Mouse (Mus musculus) lung, adult 2 months (tissue): ENCODE measurements around the gene Abhd2. TPM values are rescaled to one million over a fixed set of nuclear protein-coding genes. Genes with fewer than 3 reads are reported as not detected.
A peak's percentile ranks its signal among the peaks of the same experiment; 100 is the strongest.

Experiments
- DNase-seq: peaks from one replicate; pipeline ENCODE4 v3.0.0; 2022
- H3K4me1 ChIP-seq: fragments of 200-500 bp; 2 replicates; pipeline ENCODE4 v1.6.1; 2011; ENCODE audit warnings: low read length; ENCODE audit not compliant: control insufficient read depth, insufficient read depth
- H3K4me3 ChIP-seq: fragments of 200-500 bp; replicated peaks from 2 replicates; pipeline ENCODE3; 2011; ENCODE audit warnings: low read depth, mild to moderate bottlenecking, control low read depth, low read length; ENCODE audit errors: extremely low read depth
- CTCF ChIP-seq: fragments of 200-500 bp; IDR thresholded peaks from 2 replicates; pipeline ENCODE4 v1.5.1; 2011; ENCODE audit warnings: mild to moderate bottlenecking, low read length, control low read depth; ENCODE audit not compliant: insufficient read depth
- POLR2A ChIP-seq: fragments of 200-500 bp; IDR thresholded peaks from 2 replicates; pipeline ENCODE4 v1.6.1; 2011; ENCODE audit warnings: low read depth, mild to moderate bottlenecking, control low read depth, low read length, borderline replicate concordance; ENCODE audit errors: extremely low read depth
- WGBS: fragments of 180-500 bp; shearing (Covaris S2); methylation state at CpG from one replicate; pipeline ENCODE4 v1.1.7; 2018; 5-methylcytosine and 5-hydroxymethylcytosine counted together
- polyA plus RNA-seq: library from polyadenylated mRNA; depleted of rRNA; stranded (reverse); fragments of >200 nt; gene quantifications from 2 replicates; pipeline ENCODE4 v1.2.3, GENCODE M21; 2012

The Abhd2 gene
- polyA plus RNA-seq, 1 experiment: 64.0 TPM

- Histone ChIP-seq H3K4me1 (no peaks in the 10 kb centered on the region), H3K4me3 (no peak overlapping the region)
- DNase-seq: no peak
- TF ChIP-seq POLR2A (no peak), CTCF (no peak)
- 72% methylated on average over 8 of the region's 8 CpGs for WGBS
Measured at GRCm38 (mm10) chr7:79346555-79347075, 73.6 kb downstream of the Abhd2 start.

DNA sequence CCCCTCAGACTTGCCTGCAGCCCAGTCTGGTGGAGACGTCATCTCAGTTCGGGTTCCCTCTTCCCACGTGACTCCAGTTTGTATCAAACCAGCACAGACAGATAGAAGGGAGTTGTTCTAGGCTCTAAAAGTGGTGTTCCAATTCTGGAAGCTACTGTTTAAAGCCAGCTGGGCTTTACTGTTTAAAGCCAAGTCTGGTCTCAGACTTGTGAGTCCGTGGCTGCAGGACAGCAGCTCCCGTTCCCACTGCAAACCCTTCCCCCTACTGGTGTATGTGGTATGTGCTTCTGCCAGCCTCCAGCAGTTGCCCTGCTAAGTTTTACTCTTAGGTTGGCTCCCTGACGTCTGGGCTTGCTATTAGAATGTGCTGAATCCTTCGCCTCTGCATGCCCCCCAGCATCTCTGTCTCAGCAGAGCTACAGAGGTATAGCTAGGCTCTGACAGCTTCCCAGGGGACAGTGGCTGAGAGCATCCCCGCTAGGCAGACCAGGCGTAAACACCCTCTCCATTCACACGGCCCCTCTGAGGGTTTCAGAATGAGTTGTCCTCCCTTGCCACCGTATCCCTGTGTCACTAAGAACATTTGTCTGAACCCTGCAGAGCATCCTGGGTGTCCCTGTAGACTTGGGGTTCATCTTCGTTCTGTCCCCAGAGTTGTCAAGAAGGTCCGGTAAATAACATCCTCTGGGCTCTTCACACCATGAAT, 74.3 kb downstream of the Abhd2 start:
- TF ChIP-seq CTCF: no peak
- 77% methylated on average over 13 of the region's 13 CpGs for WGBS
- H3K4me3 ChIP-seq: no peak overlapping the region
- no peak for DNase-seq
- H3K4me1 ChIP-seq: no peaks in the 10 kb centered on the region

DNA sequence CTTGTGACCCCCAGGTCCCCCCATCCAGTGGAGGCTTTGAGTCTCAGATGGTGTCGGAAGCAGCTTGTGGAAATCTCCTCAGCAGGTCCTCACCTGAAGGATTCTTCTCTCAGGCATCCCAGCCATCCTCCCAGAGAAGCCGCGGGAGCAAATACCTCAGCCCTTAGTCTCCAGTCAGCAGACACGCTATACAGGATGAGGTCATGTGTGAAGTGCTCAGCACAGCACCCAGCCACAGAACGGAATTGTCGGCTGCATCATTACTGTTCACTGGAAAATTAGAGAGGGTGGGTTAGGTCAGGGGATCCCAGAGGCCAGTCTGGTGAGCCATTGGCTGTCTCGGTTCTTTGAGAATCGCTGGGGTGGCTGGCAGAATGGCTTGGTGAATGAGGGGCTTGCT, 75.8 kb downstream of the Abhd2 start:
- no peak for DNase-seq
- 82% methylated on average over 8 of the region's 8 CpGs for WGBS
- H3K4me1 ChIP-seq: no peaks in the 10 kb centered on the region
- no peak overlapping the region for H3K4me3 ChIP-seq
- TF ChIP-seq CTCF (no peak), POLR2A (no peak)

GRCm38 (mm10) chr7:79349738-79350386, 76.9 kb downstream of the Abhd2 start:
- 42% methylated on average over 12 of the region's 12 CpGs for WGBS
- Histone ChIP-seq H3K4me3 (no peak overlapping the region), H3K4me1 (no peaks in the 10 kb centered on the region)
- TF ChIP-seq POLR2A (no peak), CTCF (peak; percentile 70)
- DNase-seq: peak; percentile 61

DNA sequence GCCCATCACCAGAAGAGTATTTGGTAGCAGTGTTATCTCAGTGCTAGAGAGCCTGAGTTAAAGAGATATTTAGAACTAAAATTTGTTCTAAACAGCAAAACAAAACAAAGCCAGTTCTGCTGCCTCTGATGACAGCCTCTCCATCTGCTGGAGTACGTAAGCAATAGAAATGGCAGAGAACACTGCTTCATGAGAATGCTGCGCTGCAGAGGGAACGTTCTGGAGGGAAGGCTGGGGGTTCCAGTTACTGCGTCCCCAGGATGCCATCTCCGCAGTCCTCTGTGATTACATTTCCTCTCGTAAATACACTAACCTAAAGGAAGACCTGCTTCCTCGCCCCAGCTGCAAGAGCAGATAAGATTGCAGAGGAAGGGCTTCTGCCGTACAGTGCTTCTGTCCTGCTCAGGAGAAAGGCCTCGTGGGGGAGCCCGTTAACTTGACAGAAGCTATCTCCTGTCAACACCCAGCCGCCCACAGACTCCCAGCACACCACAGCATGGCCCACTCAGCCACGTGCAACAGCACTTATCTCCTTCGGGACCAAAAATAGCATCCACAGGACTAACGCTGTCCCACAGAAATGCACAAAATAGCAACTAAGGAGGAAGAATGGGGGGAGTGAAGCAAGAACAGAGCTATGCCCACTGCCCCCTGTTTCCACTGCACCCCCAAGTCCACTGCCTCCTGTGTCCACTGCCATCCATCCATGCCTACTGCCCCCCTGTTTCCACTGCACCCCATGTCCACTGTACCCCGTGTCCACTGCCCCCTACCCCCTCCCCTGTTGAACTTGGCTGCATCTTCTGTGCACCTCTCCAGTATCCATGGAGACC, 85.6 kb downstream of the Abhd2 start:
- WGBS: 47% methylated on average over 15 of the region's 15 CpGs
- Histone ChIP-seq H3K4me3 (no peak overlapping the region), H3K4me1 (peaks cover 9% of the 10 kb centered on the region)
- TF ChIP-seq POLR2A (no peak), CTCF (no peak)
- no peak for DNase-seq

GRCm38 (mm10) chr7:79359183-79359435, 86.1 kb downstream of the Abhd2 start:
- Histone ChIP-seq H3K4me3 (no peak overlapping the region), H3K4me1 (peaks cover 9% of the 10 kb centered on the region)
- no peak for TF ChIP-seq CTCF
- TF ChIP-seq POLR2A: no peak
- 75% methylated on average over 3 of the region's 3 CpGs for WGBS
- DNase-seq: no peak

DNA sequence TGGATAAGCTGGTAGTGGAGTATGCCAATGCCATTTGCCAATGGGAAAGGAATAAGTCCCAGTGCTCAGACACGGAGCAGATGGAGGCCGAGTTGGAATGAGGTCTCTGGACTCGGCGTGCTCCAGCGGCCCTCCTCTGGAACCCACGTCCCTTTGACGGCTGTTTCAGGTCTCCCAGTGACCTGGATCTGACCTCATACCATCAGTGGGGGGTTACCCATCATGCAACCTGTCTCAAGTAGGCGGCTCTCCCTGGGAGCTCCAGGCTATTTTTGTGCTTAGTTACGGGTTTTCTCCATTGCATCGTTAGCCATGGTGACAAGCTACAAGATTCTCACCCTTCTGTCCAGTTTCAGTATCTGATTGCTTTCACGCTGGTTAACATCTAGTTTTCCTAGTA, 87.1 kb downstream of the Abhd2 start:
- TF ChIP-seq POLR2A: no peak
- TF ChIP-seq CTCF: no peak
- DNase-seq: no peak
- 82% methylated on average over 11 of the region's 11 CpGs for WGBS
- Histone ChIP-seq H3K4me1 (peaks cover 9% of the 10 kb centered on the region), H3K4me3 (no peak overlapping the region)

GRCm38 (mm10) chr7:79362208-79362607, 89.2 kb downstream of the Abhd2 start:
- no peak for DNase-seq
- Histone ChIP-seq H3K4me1 (peaks cover 9% of the 10 kb centered on the region), H3K4me3 (no peak overlapping the region)
- 66% methylated on average over 8 of the region's 8 CpGs for WGBS
- TF ChIP-seq POLR2A: no peak
- TF ChIP-seq CTCF: no peak

DNA sequence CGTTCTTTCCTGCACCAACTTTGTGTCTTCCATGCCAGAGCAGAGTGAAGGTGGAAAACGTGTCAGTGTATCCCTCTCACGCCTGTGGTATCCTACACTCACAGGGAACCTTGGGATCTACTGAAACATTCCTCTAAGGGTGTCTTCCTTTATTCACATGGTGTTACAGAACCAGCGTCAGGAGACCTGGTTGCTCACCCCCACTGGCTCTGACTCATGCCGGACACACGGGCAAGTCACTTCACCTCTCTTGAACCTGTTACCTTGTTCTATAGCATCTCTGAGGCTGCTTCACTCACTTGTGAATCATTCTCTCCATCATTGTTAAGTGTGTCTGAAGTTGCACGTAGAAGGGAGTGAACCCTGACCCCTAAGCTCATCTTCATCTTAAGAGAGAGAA, 89.8 kb downstream of the Abhd2 start:
- DNase-seq: no peak
- Histone ChIP-seq H3K4me1 (peaks cover 9% of the 10 kb centered on the region), H3K4me3 (no peak overlapping the region)
- TF ChIP-seq CTCF (no peak), POLR2A (no peak)
- 65% methylated on average over 7 of the region's 7 CpGs for WGBS

- WGBS: 25% methylated on average over 8 of the region's 8 CpGs
- TF ChIP-seq CTCF (no peak), POLR2A (no peak)
- H3K4me1 ChIP-seq: peaks cover 9% of the 10 kb centered on the region
- H3K4me3 ChIP-seq: no peak overlapping the region
- DNase-seq: peak; percentile 56
Measured at GRCm38 (mm10) chr7:79363370-79364043, 90.5 kb downstream of the Abhd2 start.
